Mouse (Mus musculus): ENCODE results near the gene Lsm2.
"Not testable (repeated sequence)": the region's sequence is repeated elsewhere in the genome, so short reads cannot be mapped to it uniquely, and the experiment has no call there.

GRCm38 (mm10) chr17:34957291-34957690 lies 24.4 kb upstream of the Lsm2 start:
- TF ChIP-seq CTCF (conservative IDR thresholded peaks at IDR 0.05; ENCODE audit: low read length); POU5F1 (IDR thresholded peaks at IDR 0.05; ENCODE audit: borderline replicate concordance, low read length): not testable (repeated sequence)
